ENCODE assay signal across 10 mouse cellular contexts in the genomic region with DNA sequence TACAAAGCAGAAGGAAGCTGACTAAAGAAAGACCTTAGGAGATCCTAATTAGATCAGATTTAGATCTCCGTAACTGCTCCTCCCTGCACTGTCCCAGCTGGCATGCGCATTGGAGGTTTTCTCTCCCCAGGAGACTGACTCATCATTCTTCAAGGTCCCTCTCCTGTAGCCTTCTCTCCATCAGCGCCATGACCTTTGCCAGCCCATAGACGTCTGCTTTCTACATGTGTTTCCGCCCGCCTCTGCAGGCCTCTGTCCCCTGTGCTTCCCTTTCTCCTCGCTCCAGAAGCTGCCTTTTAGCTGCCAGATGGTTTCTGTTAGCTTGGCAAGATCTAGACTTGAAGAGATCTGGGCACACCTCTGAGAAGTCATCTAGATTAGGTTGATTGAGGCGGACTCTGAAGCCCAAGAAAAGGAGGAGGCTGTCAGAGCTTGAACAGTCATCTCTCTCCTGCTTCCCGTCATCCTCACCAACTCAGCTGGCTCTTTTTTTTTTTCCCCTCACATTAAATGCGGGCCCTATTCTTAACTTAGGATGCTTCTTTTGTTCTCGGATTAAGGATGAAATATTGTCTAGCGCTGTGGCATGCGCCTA. TPM values are rescaled to one million over a fixed set of nuclear protein-coding genes. Genes with fewer than 3 reads are reported as not detected.
DNase-seq lines count a peak whose midpoint lies in the region; ATAC-seq and TF ChIP-seq lines count a peak whose summit lies in the region.
"Had no signal": no experiment of that assay in that cellular context is flagged by ENCODE, and none has a peak within 500 bp of the region (broad histone marks: within the 10 kb centered on the region; RNA-seq: fewer than 3 reads in every experiment).

No protein-coding gene starts in this region.

- DNase-seq in cerebellum, postnatal 10 days = peak; percentile 35 to 37
- DNase-seq in cerebellum, adult 9-11 months = no peak
- no peak for DNase-seq in lung, adult 2 months
- DNase-seq in adrenal gland, adult 2 months = peak; percentile 89
- DNase-seq in embryonic facial prominence, embryonic 14.5 days (ENCODE audit: low spot score) = peak; percentile 37
- no peak for DNase-seq in thymus, postnatal 14 days
- DNase-seq in heart, postnatal 10 days = no peak
- DNase-seq: layer of hippocampus, postnatal 36 days; liver, postnatal 0 days had no signal

- TF ChIP-seq POLR2A in lung, adult 2 months (IDR thresholded peaks at IDR 0.05; ENCODE audit: borderline replicate concordance, extremely low read depth, low read depth, low read length) = no peak

- WGBS in lung, embryonic 15.5 days = 53% methylated on average over 13 of the region's 13 CpGs
- 76% methylated on average over 13 of the region's 13 CpGs for WGBS in lung, adult 2 months
- 53% methylated on average over 13 of the region's 13 CpGs for WGBS in embryonic facial prominence, embryonic 14.5 days

- H3K9ac ChIP-seq in lung, embryonic 15.5 days = no peak overlapping the region
- H3K9ac ChIP-seq in embryonic facial prominence, embryonic 14.5 days (ENCODE audit: low read depth, low read length) = no peak overlapping the region

- peaks cover 14% of the 10 kb centered on the region; the same call in 1 of the 2 replicates for H3K27me3 ChIP-seq in lung, embryonic 15.5 days
- H3K27me3 ChIP-seq in embryonic facial prominence, embryonic 14.5 days (replicated peaks; ENCODE audit: control insufficient read depth, insufficient read depth, low read length) = no peaks in the 10 kb centered on the region

- no peak overlapping the region for H3K4me2 ChIP-seq in lung, embryonic 15.5 days
- no peak overlapping the region for H3K4me2 ChIP-seq in embryonic facial prominence, embryonic 14.5 days (ENCODE audit: low read depth, low read length)

- H3K4me1 ChIP-seq in lung, embryonic 15.5 days = peaks cover 50% of the 10 kb centered on the region
- H3K4me1 ChIP-seq in lung, adult 2 months (ENCODE audit: control insufficient read depth, insufficient read depth, low read length) = peaks cover 2% of the 10 kb centered on the region
- peaks cover 24% of the 10 kb centered on the region for H3K4me1 ChIP-seq in embryonic facial prominence, embryonic 14.5 days (ENCODE audit: control insufficient read depth, insufficient read depth, low read length)

- no peaks in the 10 kb centered on the region for H3K36me3 ChIP-seq in lung, embryonic 15.5 days
- no peaks in the 10 kb centered on the region for H3K36me3 ChIP-seq in embryonic facial prominence, embryonic 14.5 days (ENCODE audit: control insufficient read depth, insufficient read depth, low read length)

- H3K27ac ChIP-seq in lung, embryonic 15.5 days = peak overlapping the region; percentile 3; the same call in 1 of the 2 replicates
- no peak overlapping the region for H3K27ac ChIP-seq in embryonic facial prominence, embryonic 14.5 days (replicated peaks; ENCODE audit: low read depth, low read length)

- no peak for ATAC-seq in lung, embryonic 15.5 days (ENCODE audit: borderline replicate concordance, extremely low read depth, low FRiP score, low TSS enrichment)
- no peak for ATAC-seq in embryonic facial prominence, embryonic 14.5 days (ENCODE audit: low read depth)
- ATAC-seq: liver, postnatal 0 days had no signal

- no peak for TF ChIP-seq CTCF in lung, adult 2 months (IDR thresholded peaks at IDR 0.05; ENCODE audit: insufficient read depth, low read length)

- no peak overlapping the region for H3K4me3 ChIP-seq in lung, embryonic 15.5 days
- H3K4me3 ChIP-seq in lung, adult 2 months (replicated peaks; ENCODE audit: extremely low read depth, low read depth, low read length) = no peak overlapping the region
- H3K4me3 ChIP-seq in embryonic facial prominence, embryonic 14.5 days (ENCODE audit: low read depth, low read length) = no peak overlapping the region

- H3K9me3 ChIP-seq in lung, embryonic 15.5 days = no peaks in the 10 kb centered on the region
- 0 out of 2 replicates have a peak, but pooled peaks cover under 1% of the 10 kb centered on the region for H3K9me3 ChIP-seq in embryonic facial prominence, embryonic 14.5 days (ENCODE audit: control insufficient read depth, low read length)

- intact Hi-C loops in heart, postnatal 10 days (cut with DNase I) = no loop called here

RNA-seq across cellular contexts. Expression of a gene that starts 14.3 kb away (rescaled TPM):
- 17.6 and 20.0 TPM in 2 replicates for polyA plus RNA-seq in lung, embryonic 15.5 days (2015; fragmentation: Nextera tagmentation; extraction: Ambion mirVana)
- 17.8 and 24.3 TPM in 2 replicates for polyA plus RNA-seq in lung, adult 2 months (2012; rRNA removed)
- total RNA-seq in adrenal gland, adult 2 months (2021) = 10 to 100 TPM; 34.0 to 44.3 TPM
- polyA plus RNA-seq in adrenal gland, adult 2 months (2012; rRNA removed) = 17.5 and 19.9 TPM in 2 replicates
- 17.0 and 19.2 TPM in 2 replicates for polyA plus RNA-seq in embryonic facial prominence, embryonic 14.5 days (2014; fragmentation: Nextera tagmentation; extraction: Ambion mirVana)
- total RNA-seq in heart, postnatal 10 days (2021) = 100 to 1,000 TPM; 137 to 148 TPM

RNA-seq across cellular contexts. Expression of a gene that starts 38.4 kb away (rescaled TPM):
- polyA plus RNA-seq in lung, embryonic 15.5 days (2015; fragmentation: Nextera tagmentation; extraction: Ambion mirVana) = 10.9 and 13.5 TPM in 2 replicates
- polyA plus RNA-seq in lung, adult 2 months (2012; rRNA removed) = 13.0 and 13.5 TPM in 2 replicates
- total RNA-seq in adrenal gland, adult 2 months (2021) = 10 to 100 TPM in 1 of 2 experiments, 1 to 10 TPM in 1; 9.1 to 11.2 TPM
- 19.2 and 24.0 TPM in 2 replicates for polyA plus RNA-seq in adrenal gland, adult 2 months (2012; rRNA removed)
- 7.6 and 8.9 TPM in 2 replicates for polyA plus RNA-seq in embryonic facial prominence, embryonic 14.5 days (2014; fragmentation: Nextera tagmentation; extraction: Ambion mirVana)
- total RNA-seq in heart, postnatal 10 days (2021) = 10 to 100 TPM in 1 of 2 experiments, 1 to 10 TPM in 1; 7.3 to 11.2 TPM

Comparison
In these comparisons a context has a peak if more than half of its experiments do, and no peak if none do; other contexts are left out.
1. DNase-seq: peak in cerebellum, postnatal 10 days (2 of 2), adrenal gland, adult 2 months (single experiment) and embryonic facial prominence, embryonic 14.5 days (single experiment); none in cerebellum, adult 9-11 months (single experiment), lung, adult 2 months (single experiment), thymus, postnatal 14 days (single experiment) and heart, postnatal 10 days (0 of 2).